Mouse (Mus musculus) intestine, embryonic 16.5 days (tissue): ENCODE results near the gene Agt. TPM values are rescaled to one million over a fixed set of nuclear protein-coding genes. Genes with fewer than 3 reads are reported as not detected.

Source experiments
- ATAC-seq: fragments of 200-750 bp; cut with Nextera tagmentation; 2 replicates; pipeline ENCODE4 v1.8.0; 2017; ENCODE audit warnings: moderate TSS enrichment, moderate library complexity
- H3K27ac ChIP-seq: fragments of 300-500 bp; sonication (generic); 2 replicates; pipeline ENCODE4 v1.5.1; 2014; ENCODE audit warnings: mild to moderate bottlenecking, low read length
- H3K27me3 ChIP-seq: fragments of 300-500 bp; sonication (generic); replicated peaks from 2 replicates; pipeline ENCODE4 v1.6.1; 2014; ENCODE audit warnings: low read length, control low read depth, mixed read lengths; ENCODE audit not compliant: control insufficient read depth, insufficient read depth
- H3K36me3 ChIP-seq: fragments of 300-500 bp; sonication (generic); 2 replicates; pipeline ENCODE4 v1.6.1; 2014; ENCODE audit warnings: low read length, control low read depth; ENCODE audit not compliant: control insufficient read depth, insufficient read depth
- H3K4me1 ChIP-seq: fragments of 300-500 bp; sonication (generic); 2 replicates; pipeline ENCODE4 v1.6.1; 2014; ENCODE audit warnings: low read length, control low read depth, mixed read lengths; ENCODE audit not compliant: control insufficient read depth, insufficient read depth
- H3K4me2 ChIP-seq: fragments of 300-500 bp; sonication (generic); 2 replicates; pipeline ENCODE4 v1.6.1; 2014; ENCODE audit warnings: low read depth, low read length, control low read depth
- H3K4me3 ChIP-seq: fragments of 300-500 bp; sonication (generic); 2 replicates; pipeline ENCODE4 v1.5.1; 2014; ENCODE audit warnings: mild to moderate bottlenecking, low read length
- H3K9ac ChIP-seq: fragments of 300-500 bp; sonication (generic); 2 replicates; pipeline ENCODE4 v1.6.1; 2014; ENCODE audit warnings: low read depth, low read length
- H3K9me3 ChIP-seq: fragments of 300-500 bp; sonication (generic); 2 replicates; pipeline ENCODE4 v1.6.1; 2016; ENCODE audit warnings: low read length, control low read depth; ENCODE audit not compliant: control insufficient read depth
- WGBS: fragments of 180-500 bp; shearing (Covaris S2); extraction: QIAGEN DNeasy Blood & Tissue Kit; methylation state at CpG from one replicate; pipeline ENCODE4 v1.1.7; 2014; 5-methylcytosine and 5-hydroxymethylcytosine counted together
- polyA plus RNA-seq: library from polyadenylated mRNA; unstranded; fragments of >200 nt; fragmentation: Nextera tagmentation; extraction: Ambion mirVana; gene quantifications from 2 replicates; pipeline ENCODE4 v1.2.1, GENCODE M21; 2015

Gene Agt
- polyA plus RNA-seq, 1 experiment from 2014 or later, result 8.4 TPM

DNA sequence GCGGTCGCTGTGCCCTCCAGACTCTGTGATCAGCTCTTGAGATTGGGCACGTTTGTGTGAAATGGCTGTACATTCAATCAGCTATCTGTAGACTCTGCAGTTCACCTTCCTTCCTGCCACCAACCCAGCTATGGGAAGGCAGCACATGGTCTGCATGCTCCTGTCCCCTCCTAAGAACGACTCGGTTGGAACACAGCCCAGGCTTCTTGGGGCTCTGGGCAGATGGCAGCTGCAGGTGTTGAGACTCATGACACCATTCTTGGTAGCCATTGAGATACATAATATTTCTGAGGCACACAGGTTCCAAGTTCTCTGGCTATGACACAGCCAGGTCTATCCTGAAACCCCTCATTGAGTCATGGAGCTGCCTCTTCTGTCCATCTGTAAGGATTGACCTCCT lies 26.2 kb downstream of the Agt start:
- Histone ChIP-seq H3K4me2 (no peak overlapping the region), H3K27ac (no peak overlapping the region), H3K36me3 (peaks cover 43% of the 10 kb centered on the region), H3K27me3 (no peaks in the 10 kb centered on the region), H3K9me3 (no peaks in the 10 kb centered on the region), H3K9ac (no peak overlapping the region), H3K4me1 (peaks cover 9% of the 10 kb centered on the region; the same call in 1 of the 2 replicates), H3K4me3 (no peak overlapping the region)
- no peak for ATAC-seq
- 94% methylated on average over 5 of the region's 5 CpGs for WGBS

- Histone ChIP-seq H3K4me2 (no peak overlapping the region), H3K4me1 (peaks cover 9% of the 10 kb centered on the region; the same call in 1 of the 2 replicates), H3K36me3 (peaks cover 43% of the 10 kb centered on the region), H3K27me3 (no peaks in the 10 kb centered on the region), H3K9me3 (no peaks in the 10 kb centered on the region), H3K4me3 (no peak overlapping the region), H3K9ac (no peak overlapping the region), H3K27ac (no peak overlapping the region)
- 98% methylated on average over 4 of the region's 4 CpGs for WGBS
- ATAC-seq, result no peak
Observed at GRCm38 (mm10) chr8:124542001-124542400, 27.5 kb downstream of the Agt start.

GRCm38 (mm10) chr8:124540906-124541305 lies 28.6 kb downstream of the Agt start:
- ATAC-seq, result peak; percentile 90
- no peaks in the 10 kb centered on the region for H3K9me3 ChIP-seq
- H3K36me3 ChIP-seq, result peaks cover 45% of the 10 kb centered on the region
- H3K27ac ChIP-seq, result no peak overlapping the region
- H3K4me3 ChIP-seq, result no peak overlapping the region
- H3K4me2 ChIP-seq, result no peak overlapping the region
- no peaks in the 10 kb centered on the region for H3K27me3 ChIP-seq
- WGBS, result 71% methylated on average over 12 of the region's 12 CpGs
- H3K9ac ChIP-seq, result no peak overlapping the region
- peaks cover 9% of the 10 kb centered on the region; the same call in 1 of the 2 replicates for H3K4me1 ChIP-seq

DNA sequence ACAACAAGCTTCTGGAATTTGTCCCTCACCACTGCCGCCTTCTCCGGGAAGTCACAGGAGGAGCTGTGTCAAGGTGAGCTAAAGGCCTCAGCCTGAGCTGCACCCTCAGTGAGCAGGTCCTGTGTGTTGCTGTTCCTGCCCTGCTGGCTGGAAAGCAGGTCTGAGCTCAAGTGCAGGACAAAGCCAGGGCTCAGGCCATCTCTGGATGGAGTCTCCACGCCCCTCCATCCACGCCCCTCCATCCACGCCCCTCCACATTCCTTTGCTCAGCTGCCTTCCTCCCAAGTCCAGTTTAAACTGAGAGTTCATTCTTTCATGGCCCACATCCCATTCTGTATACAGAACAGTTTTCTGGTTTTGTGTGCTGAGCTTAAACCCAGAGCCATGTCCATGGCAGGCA lies 34.1 kb downstream of the Agt start:
- H3K36me3 ChIP-seq, result peaks cover 27% of the 10 kb centered on the region
- H3K9me3 ChIP-seq, result no peaks in the 10 kb centered on the region
- no peaks in the 10 kb centered on the region for H3K27me3 ChIP-seq
- H3K4me1 ChIP-seq, result peaks cover 3% of the 10 kb centered on the region; the same call in 1 of the 2 replicates
- WGBS, result 88% methylated on average over 5 of the region's 5 CpGs
- no peak overlapping the region for H3K9ac ChIP-seq
- H3K4me3 ChIP-seq, result no peak overlapping the region
- no peak overlapping the region for H3K4me2 ChIP-seq
- H3K27ac ChIP-seq, result no peak overlapping the region
- no peak for ATAC-seq

GRCm38 (mm10) chr8:124532626-124533025 lies 36.9 kb downstream of the Agt start:
- Histone ChIP-seq H3K4me3 (no peak overlapping the region), H3K36me3 (peaks cover 25% of the 10 kb centered on the region), H3K9me3 (no peaks in the 10 kb centered on the region), H3K27me3 (no peaks in the 10 kb centered on the region), H3K4me2 (no peak overlapping the region), H3K27ac (no peak overlapping the region), H3K4me1 (no peaks in the 10 kb centered on the region), H3K9ac (no peak overlapping the region)
- WGBS, result 87% methylated on average over 3 of the region's 3 CpGs
- ATAC-seq, result no peak

- H3K36me3 ChIP-seq, result peaks cover 24% of the 10 kb centered on the region
Observed at GRCm38 (mm10) chr8:124530996-124531395, 38.5 kb downstream of the Agt start.

GRCm38 (mm10) chr8:124530556-124530955 lies 39.0 kb downstream of the Agt start:
- no peak for ATAC-seq
- Histone ChIP-seq H3K27ac (no peak overlapping the region), H3K4me1 (no peaks in the 10 kb centered on the region), H3K27me3 (no peaks in the 10 kb centered on the region), H3K9me3 (no peaks in the 10 kb centered on the region), H3K36me3 (peaks cover 20% of the 10 kb centered on the region), H3K9ac (no peak overlapping the region), H3K4me2 (no peak overlapping the region), H3K4me3 (no peak overlapping the region)
- WGBS, result 92% methylated on average over 7 of the region's 7 CpGs

More at GRCm38 (mm10) chr8:124530996-124531395, 38.5 kb downstream of the Agt start:
- Histone ChIP-seq H3K27ac (no peak overlapping the region), H3K9me3 (no peaks in the 10 kb centered on the region), H3K9ac (no peak overlapping the region), H3K4me2 (no peak overlapping the region), H3K4me3 (no peak overlapping the region), H3K4me1 (no peaks in the 10 kb centered on the region), H3K27me3 (no peaks in the 10 kb centered on the region)
- 89% methylated on average over 4 of the region's 4 CpGs for WGBS
- no peak for ATAC-seq

DNA sequence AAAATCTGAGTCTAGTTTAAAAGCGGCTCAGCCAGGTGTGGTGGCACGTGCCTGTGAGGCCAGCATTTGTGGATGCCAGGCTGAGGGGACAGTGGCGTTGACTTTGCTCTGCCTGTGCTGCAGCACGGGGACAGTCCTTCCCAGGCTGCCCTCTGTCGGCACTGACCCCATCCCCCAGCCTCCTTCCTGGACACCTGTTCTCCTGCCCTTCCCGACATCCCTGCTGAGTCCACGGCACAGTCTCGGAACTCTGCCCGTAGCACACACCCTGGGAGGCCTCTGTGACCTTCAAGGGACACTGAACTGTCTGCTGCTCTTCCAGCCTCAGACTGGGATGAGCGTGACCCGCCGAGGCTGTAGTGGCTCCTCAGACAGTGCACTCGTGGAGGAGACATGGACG lies 39.4 kb downstream of the Agt start:
- 92% methylated on average over 14 of the region's 14 CpGs for WGBS
- H3K9ac ChIP-seq, result no peak overlapping the region
- no peak overlapping the region for H3K4me2 ChIP-seq
- H3K4me1 ChIP-seq, result no peaks in the 10 kb centered on the region
- H3K4me3 ChIP-seq, result no peak overlapping the region
- ATAC-seq, result no peak
- H3K36me3 ChIP-seq, result peaks cover 16% of the 10 kb centered on the region
- no peaks in the 10 kb centered on the region for H3K9me3 ChIP-seq
- H3K27me3 ChIP-seq, result no peaks in the 10 kb centered on the region
- no peak overlapping the region for H3K27ac ChIP-seq

- ATAC-seq, result no peak
- no peaks in the 10 kb centered on the region for H3K27me3 ChIP-seq
- H3K27ac ChIP-seq, result no peak overlapping the region
- WGBS, result 93% methylated on average over 11 of the region's 11 CpGs
- H3K9ac ChIP-seq, result no peak overlapping the region
- H3K36me3 ChIP-seq, result peaks cover 8% of the 10 kb centered on the region
- H3K9me3 ChIP-seq, result no peaks in the 10 kb centered on the region
- H3K4me1 ChIP-seq, result peaks cover 12% of the 10 kb centered on the region
- no peak overlapping the region for H3K4me3 ChIP-seq
- H3K4me2 ChIP-seq, result no peak overlapping the region
Observed at GRCm38 (mm10) chr8:124526261-124526660, 43.2 kb downstream of the Agt start.

DNA sequence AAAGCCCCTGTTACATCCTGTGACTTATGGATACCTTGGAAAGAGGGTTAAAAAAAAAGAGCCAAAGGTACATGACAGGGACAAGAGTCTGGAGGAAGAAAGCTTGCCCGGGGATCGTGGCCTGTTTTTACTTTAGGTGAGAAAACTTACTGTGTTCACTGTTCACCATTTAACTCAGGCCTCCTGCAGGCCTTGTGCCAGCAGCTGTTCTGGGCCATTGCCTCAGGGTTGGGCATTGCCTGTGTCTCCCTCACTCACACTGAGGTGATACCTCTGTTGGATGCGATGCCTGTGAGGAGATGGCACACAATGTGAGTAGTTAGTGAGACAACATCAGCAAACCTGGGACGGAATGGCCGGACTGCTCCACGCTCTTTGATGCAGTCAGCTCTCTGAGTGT lies 47.6 kb downstream of the Agt start:
- H3K4me1 ChIP-seq, result peaks cover 12% of the 10 kb centered on the region
- H3K27ac ChIP-seq, result no peak overlapping the region
- H3K4me3 ChIP-seq, result peak overlapping the region; percentile 96; the same call in 1 of the 2 replicates
- no peaks in the 10 kb centered on the region for H3K36me3 ChIP-seq
- no peak for ATAC-seq
- 94% methylated on average over 6 of the region's 6 CpGs for WGBS
- H3K9me3 ChIP-seq, result no peaks in the 10 kb centered on the region
- H3K9ac ChIP-seq, result peak overlapping the region; percentile 87; the same call in 1 of the 2 replicates
- H3K4me2 ChIP-seq, result peak overlapping the region; percentile 64
- no peaks in the 10 kb centered on the region for H3K27me3 ChIP-seq
